Mouse (Mus musculus) left cerebral cortex, postnatal 25 days (tissue): ENCODE results near the gene Ubr4. TPM values are rescaled to one million over a fixed set of nuclear protein-coding genes. Genes with fewer than 3 reads are reported as not detected.
A peak's percentile ranks its signal among the peaks of the same experiment; 100 is the strongest.
"Not testable (repeated sequence)": the region's sequence is repeated elsewhere in the genome, so short reads cannot be mapped to it uniquely, and the experiment has no call there.

ENCODE experiments used
- DNase-seq, 2 experiments: peaks; one replicate each; pipeline ENCODE4 v3.0.0; 2022; ENCODE audit warnings: low spot score in 2 of 2, mixed read lengths in 1 of 2
- intact Hi-C: fragments of 180-260 bp; cut with DNase I; formaldehyde crosslinking; loops from one replicate; pipeline ENCODE4 v1.15.1; 2025
- microRNA-seq, 2 experiments: library from miRNA; unstranded; fragments of <30 nt; microRNA quantifications; one replicate each; pipeline ENCODE4 v1.2.0; 2022
- total RNA-seq, 2 experiments: library from RNA; stranded (reverse); gene quantifications; 2 replicates each; pipeline ENCODE4 v1.2.3; 2021

Gene Ubr4
- total RNA-seq, 2 experiments from 2014 or later = 172 to 174 TPM

DNA sequence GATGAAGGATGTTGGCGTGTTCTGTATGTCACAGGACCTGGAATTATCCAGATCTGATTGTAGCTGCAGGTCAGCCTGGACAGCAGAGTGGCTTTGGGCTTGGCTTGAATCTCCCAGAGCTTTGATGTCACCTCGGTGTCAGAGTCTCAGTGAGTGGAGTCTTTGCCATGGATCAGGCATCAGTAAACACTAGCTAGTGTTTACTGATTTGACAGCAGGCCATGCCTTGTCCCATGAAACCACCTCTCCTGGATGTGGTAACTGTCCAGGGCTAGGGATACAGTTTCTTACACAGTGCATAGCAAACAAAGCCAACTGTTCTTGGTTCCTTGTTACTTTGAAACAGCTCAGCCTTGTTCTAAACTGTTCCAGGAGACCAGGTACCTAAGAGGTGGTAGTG is 159.1 kb downstream of the Ubr4 start:
- DNase-seq = no peak
- intact Hi-C loops = no loop called here

DNA sequence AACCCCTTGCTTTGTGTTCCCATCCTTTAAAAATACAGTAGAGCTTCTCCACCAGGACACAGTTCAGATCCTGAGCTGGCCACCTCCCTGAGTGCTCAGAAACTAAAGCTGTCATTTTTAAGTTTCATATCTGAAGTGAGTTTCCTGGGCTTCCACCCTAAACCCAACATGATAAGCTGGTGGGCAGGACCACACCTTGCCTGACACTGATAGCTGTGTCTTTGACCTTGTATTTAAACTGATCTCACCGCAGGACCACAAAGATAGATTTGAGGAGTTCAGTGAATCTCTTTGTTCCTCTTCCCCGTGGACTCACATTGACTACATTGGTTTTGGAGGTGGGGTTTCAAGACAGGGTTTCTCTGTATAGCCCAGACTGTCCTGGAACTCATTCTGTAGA is 160.6 kb downstream of the Ubr4 start:
- intact Hi-C loops = no loop called here
- no peak for DNase-seq

DNA sequence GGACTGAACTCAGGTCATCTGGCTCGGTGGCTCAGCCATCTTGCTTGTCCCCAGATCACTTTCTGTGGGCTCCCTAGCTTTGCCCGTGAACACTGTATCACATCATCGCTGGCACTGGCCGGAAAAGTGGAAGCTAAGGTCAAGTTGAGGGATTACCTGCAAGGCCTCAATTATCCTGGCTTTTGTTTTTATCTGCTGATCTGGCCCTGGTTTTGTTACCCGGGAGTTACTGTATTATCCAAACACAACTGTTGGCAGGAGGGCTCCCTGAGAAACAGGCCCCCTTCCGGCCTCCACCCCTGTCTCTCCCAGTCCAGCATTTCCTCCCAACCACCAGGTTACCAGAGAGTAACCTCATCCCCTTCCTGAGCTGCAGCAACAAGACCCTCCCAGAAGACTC is 166.8 kb downstream of the Ubr4 start:
- DNase-seq = no peak
- intact Hi-C loops = no loop called here

DNA sequence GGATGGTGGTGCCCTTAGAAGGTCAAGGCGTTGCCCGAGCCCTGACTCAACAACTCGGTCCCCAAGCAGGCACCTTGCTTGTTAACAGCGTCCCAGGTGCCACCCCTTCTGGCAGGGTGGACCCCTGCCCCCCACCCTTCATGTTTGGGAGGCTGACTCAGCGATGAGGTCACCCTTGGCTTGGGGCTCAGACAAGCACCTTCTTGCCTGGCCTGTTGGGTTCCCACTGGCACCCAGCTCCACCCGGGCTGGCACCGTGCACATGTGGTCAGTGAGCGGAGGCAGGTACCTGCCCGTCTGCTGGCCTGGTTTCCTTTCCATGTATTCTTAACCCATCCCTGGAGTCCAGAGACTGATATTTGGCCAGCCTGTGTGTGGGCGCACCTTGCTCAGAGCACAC is 169.5 kb downstream of the Ubr4 start:
- DNase-seq = no peak
- intact Hi-C loops = no loop called here

DNA sequence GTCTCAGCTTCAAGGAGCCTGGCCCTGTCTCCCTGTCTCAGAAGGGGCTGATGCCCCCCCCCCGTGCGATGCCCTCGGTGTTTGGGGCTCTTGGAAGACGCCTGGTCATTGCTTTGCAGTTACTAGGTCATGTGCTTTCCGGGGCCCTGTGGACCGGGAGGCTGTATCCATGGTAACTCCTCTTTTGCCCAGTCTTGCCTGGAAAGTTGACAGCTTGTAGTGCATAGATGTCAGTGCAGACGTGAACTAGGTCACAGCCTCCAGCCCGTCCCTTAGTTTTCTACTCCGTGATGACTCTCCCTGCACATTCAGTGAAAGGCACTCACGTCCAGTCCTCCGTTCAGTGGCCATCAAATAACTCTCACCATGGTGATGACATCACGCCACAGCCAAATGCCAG is 174.1 kb downstream of the Ubr4 start:
- peak in 1 of 2 experiments; percentile 36 for DNase-seq
- intact Hi-C loops = no loop called here

DNA sequence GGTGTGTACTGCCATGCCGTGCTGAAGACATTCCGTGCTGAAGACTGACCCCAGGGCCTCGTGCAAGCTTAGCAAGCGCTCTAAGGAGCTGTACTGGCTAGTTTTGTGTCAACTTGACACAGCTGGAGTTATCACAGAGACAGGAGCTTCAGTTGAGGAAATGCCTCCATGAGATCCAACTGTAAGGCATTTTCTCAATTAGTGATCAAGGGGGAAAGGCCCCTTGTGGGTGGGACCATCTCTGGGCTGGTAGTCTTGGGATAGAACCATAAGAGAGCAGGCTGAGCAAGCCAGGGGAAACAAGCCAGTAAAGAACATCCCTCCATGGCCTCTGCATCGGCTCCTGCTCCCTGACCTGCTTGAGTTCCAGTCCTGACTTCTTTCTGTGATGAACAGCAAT is 177.8 kb downstream of the Ubr4 start, which contains the start of gene Iffo2:
Gene Iffo2 (plus strand): TSS at position 301 of the 400 bp plus-strand sequence.
- intact Hi-C loops = not testable (repeated sequence)

DNA sequence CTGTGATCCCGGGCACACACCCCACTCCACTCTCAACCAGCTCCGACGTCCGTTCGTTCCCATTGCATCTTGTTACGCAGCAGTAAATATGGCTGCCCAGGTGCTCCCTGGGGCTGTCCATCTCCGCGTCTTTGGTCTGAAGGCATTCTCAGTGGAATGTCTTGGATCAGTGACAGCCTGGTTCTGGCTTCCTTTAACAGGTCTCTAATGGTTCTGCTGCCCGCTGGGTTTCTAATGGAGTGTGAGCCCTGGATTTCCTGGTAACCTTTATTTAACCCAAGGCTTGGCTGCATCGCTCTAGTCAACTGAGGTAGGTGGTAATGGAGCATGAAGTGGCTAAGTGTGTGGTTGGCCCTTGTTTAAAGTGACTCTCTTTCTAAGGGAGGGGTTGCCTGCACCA is 179.7 kb downstream of the Ubr4 start:
- no peak for DNase-seq
- intact Hi-C loops = no loop called here

More for the DNA sequence above, 177.8 kb downstream of the Ubr4 start, which contains the start of gene Iffo2:
- not testable (repeated sequence) for DNase-seq

DNA sequence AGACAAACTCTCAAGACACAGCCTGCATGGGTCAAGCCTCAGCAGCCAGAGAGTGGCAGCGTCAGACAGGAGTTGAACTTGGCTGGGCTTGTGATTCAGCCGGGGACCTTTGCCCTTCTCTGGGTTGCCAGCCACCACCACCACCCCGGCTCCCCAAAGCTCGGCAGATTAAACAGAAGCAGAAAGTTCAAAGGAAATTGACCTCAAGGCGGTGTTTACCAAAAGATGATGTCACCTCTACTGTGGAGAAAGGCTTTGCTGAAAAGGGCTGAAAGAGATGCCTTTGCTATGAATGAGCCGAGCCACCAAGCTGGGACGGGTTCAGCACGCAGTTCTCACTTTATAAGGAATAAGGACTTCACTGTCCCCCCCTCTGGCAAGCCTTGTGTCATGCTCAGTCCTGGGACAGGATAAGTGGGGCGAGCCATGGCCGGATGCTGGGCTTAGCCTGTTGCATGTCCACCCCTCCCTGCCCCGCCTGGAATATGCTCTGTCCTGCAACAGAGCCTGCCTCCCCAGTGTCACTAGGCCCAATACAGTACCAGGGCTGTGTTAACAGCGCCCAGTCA is 182.8 kb downstream of the Ubr4 start:
- intact Hi-C loops = no loop called here
- DNase-seq = no peak

DNA sequence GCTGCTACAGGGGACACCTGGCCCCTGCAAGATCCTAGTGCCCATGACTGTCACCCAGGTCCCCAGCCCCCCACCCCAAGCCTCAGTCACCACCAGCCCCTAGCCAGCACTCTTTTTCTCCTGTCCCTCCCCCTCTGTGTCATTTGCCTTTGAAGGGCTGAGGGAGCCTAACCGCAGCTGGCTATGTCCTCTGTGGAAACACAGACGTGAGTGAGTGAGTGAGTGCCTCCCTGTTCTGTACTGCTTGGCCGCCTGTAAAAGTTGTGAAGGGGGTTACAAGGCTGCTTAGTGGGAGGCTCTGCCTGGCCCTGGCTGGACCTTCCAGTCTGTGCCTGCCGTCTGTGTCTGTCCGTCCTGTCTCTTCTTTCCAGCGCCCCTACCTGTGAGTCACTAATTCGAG is 183.3 kb downstream of the Ubr4 start:
- intact Hi-C loops = no loop called here
- no peak for DNase-seq

DNA sequence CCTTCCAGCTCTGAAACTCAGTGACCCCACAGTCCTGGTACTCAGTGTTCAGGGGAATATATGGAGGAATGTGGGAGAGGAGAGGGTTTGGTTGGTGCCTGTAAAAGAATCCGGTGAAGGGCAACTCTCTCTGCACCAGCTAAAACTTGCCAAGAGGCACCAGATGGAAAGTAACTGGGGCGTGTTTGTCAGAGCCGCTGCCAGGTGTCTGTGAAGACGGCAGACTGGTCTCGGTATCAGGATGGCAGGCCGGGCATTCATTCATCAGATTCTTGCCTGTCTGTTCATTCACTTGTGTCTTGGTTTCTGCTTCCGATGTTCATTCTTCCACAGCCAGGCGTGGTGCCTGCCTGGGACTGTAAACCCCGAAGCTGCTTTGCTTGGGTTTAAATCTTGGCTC is 184.3 kb downstream of the Ubr4 start:
- intact Hi-C loops = no loop called here

More for the DNA sequence above, 184.3 kb downstream of the Ubr4 start:
- no peak for DNase-seq

Small RNA genes within 50 kb of the gene (microRNA-seq; reads per million reads assigned to microRNA genes)
- gene Gm24245 (0 reads per million in 2 experiments), gene Gm25732 (0.25 to 1.3 reads per million in 2 experiments)

Other genes starting within 250 kb of the Ubr4 start
- 100 to 1,000 TPM; 215 to 218 TPM for gene Minos1, start 221.5 kb upstream of the Ubr4 start, total RNA-seq
- gene Capzb, start 159.7 kb upstream of the Ubr4 start, total RNA-seq = 100 to 1,000 TPM; 350 to 351 TPM
- gene Pqlc2, start 41.9 kb upstream of the Ubr4 start, total RNA-seq = 10 to 100 TPM; 12.6 to 13.0 TPM
- 10 to 100 TPM; 24.4 to 30.1 TPM for gene Akr7a5, start 41.9 kb upstream of the Ubr4 start, total RNA-seq
- gene Mrto4, start within 50 bp of the Ubr4 start, total RNA-seq = 10 to 100 TPM; 43.3 to 45.7 TPM
- 10 to 100 TPM; 80.2 to 86.8 TPM for gene Emc1, start within 50 bp of the Ubr4 start, total RNA-seq
- 10 to 100 TPM; 15.9 to 17.2 TPM for gene Iffo2, start 177.9 kb downstream of the Ubr4 start, total RNA-seq